Mouse (Mus musculus) heart, postnatal 0 days (tissue): ENCODE measurements around the gene Klf2. TPM values are rescaled to one million over a fixed set of nuclear protein-coding genes. Genes with fewer than 3 reads are reported as not detected.
A peak's percentile ranks its signal among the peaks of the same experiment; 100 is the strongest.

ENCODE experiments used
- ATAC-seq: fragments of 200-750 bp; cut with Nextera tagmentation; 2 replicates; pipeline ENCODE4 v1.8.0; 2017; ENCODE audit warnings: low read depth, moderate number of reproducible peaks, moderate library complexity; ENCODE audit not compliant: insufficient read depth
- DNase-seq: peaks from one replicate; pipeline ENCODE4 v3.0.0-alpha.2; 2016; ENCODE audit warnings: low spot score
- H3K27ac ChIP-seq: fragments of 300-500 bp; sonication (generic); 2 replicates; pipeline ENCODE4 v1.5.1; 2014; ENCODE audit warnings: low read depth, mild to moderate bottlenecking
- H3K27me3 ChIP-seq: fragments of 300-500 bp; sonication (generic); 2 replicates; pipeline ENCODE4 v1.6.1; 2014; ENCODE audit warnings: low read length, mixed read lengths; ENCODE audit not compliant: control insufficient read depth, insufficient read depth
- H3K36me3 ChIP-seq: fragments of 300-500 bp; sonication (generic); replicated peaks from 2 replicates; pipeline ENCODE4 v1.6.1; 2014; ENCODE audit warnings: low read length, mixed read lengths; ENCODE audit not compliant: control insufficient read depth, insufficient read depth
- H3K4me1 ChIP-seq: fragments of 300-500 bp; sonication (generic); 2 replicates; pipeline ENCODE4 v1.6.1; 2014; ENCODE audit warnings: antibody characterized with exemption; ENCODE audit not compliant: control insufficient read depth, insufficient read depth
- H3K4me2 ChIP-seq: fragments of 300-500 bp; sonication (generic); 2 replicates; pipeline ENCODE4 v1.6.1; 2014; ENCODE audit warnings: low read depth, mild to moderate bottlenecking, low read length, moderate library complexity
- H3K4me3 ChIP-seq: fragments of 300-500 bp; sonication (generic); 2 replicates; pipeline ENCODE4 v1.5.1; 2014; ENCODE audit warnings: low read depth, low read length
- H3K9ac ChIP-seq: fragments of 300-500 bp; sonication (generic); replicated peaks from 2 replicates; pipeline ENCODE4 v1.6.1; 2014; ENCODE audit warnings: low read depth, low read length, mixed read lengths
- H3K9me3 ChIP-seq: fragments of 300-500 bp; sonication (generic); replicated peaks from 2 replicates; pipeline ENCODE4 v1.6.1; 2016; ENCODE audit warnings: low read length; ENCODE audit not compliant: control insufficient read depth
- CTCF ChIP-seq: IDR thresholded peaks from 2 replicates; pipeline ENCODE4 v1.5.1; 2016; ENCODE audit warnings: antibody characterized with exemption, control low read depth, low read depth
- EP300 ChIP-seq: IDR thresholded peaks from 2 replicates; pipeline ENCODE4 v1.6.1; 2016; ENCODE audit warnings: antibody characterized with exemption, low read depth
- WGBS: fragments of 180-500 bp; shearing (Covaris S2); extraction: QIAGEN DNeasy Blood & Tissue Kit; methylation state at CpG from one replicate; pipeline ENCODE4 v1.1.7; 2014; 5-methylcytosine and 5-hydroxymethylcytosine counted together
- polyA plus RNA-seq: library from polyadenylated mRNA; unstranded; fragments of >200 nt; fragmentation: Nextera tagmentation; extraction: Ambion mirVana; gene quantifications from 2 replicates; pipeline ENCODE4 v1.2.1, GENCODE M21; 2015
- total RNA-seq: library from RNA; depleted of rRNA; stranded (reverse); fragments of >200 nt; gene quantifications from 2 replicates; pipeline ENCODE4 v1.2.3, GENCODE M21; 2014; ENCODE audit warnings: low replicate concordance

The Klf2 gene
- total and polyA plus RNA-seq, 2 experiments from 2014 or later: 17.7 to 32.9 TPM

DNA sequence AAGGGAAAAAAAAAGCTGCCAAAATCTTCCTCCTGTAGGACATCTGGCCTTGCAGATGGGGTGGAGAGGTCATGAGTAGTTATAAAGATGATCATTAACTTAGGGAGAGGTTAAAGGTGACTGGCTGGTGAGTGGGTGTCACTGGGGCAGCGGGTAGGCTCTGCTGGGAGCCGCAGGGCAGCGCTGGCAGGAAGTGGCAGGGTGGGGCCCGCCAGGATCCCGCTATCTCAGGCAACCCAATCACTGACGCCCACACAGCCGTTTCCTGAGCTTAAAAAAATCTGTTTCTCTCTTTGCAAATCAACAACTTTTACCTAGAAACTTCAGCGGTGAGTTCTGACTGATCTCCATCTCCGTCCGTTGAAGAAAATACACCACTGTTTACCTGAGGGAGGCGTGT, 35.4 kb downstream of the Klf2 start:
- H3K27me3 ChIP-seq: no peaks in the 10 kb centered on the region
- H3K27ac ChIP-seq: peak overlapping the region; percentile 57
- peaks cover 51% of the 10 kb centered on the region for H3K36me3 ChIP-seq
- H3K4me1 ChIP-seq: peaks cover 14% of the 10 kb centered on the region
- DNase-seq (no peak), ATAC-seq (0 out of 2 replicates have a peak, but pooled peaks have one; percentile 12)
- H3K4me2 ChIP-seq: no peak overlapping the region
- H3K4me3 ChIP-seq: no peak overlapping the region
- 52% methylated on average over 11 of the region's 11 CpGs for WGBS
- H3K9me3 ChIP-seq: no peaks in the 10 kb centered on the region
- no peak overlapping the region for H3K9ac ChIP-seq
- TF ChIP-seq CTCF (no peak), EP300 (0 out of 2 replicates have a peak, but pooled peaks have one; percentile 60)

GRCm38 (mm10) chr8:72356593-72356992, 37.8 kb downstream of the Klf2 start:
- H3K27ac ChIP-seq: no peak overlapping the region
- H3K4me3 ChIP-seq: no peak overlapping the region
- peaks cover 63% of the 10 kb centered on the region for H3K36me3 ChIP-seq
- ATAC-seq (no peak), DNase-seq (no peak)
- H3K9ac ChIP-seq: no peak overlapping the region
- H3K9me3 ChIP-seq: no peaks in the 10 kb centered on the region
- 88% methylated on average over 3 of the region's 3 CpGs for WGBS
- H3K4me1 ChIP-seq: peaks cover 14% of the 10 kb centered on the region
- H3K4me2 ChIP-seq: no peak overlapping the region
- no peak for TF ChIP-seq CTCF
- TF ChIP-seq EP300: no peak
- H3K27me3 ChIP-seq: no peaks in the 10 kb centered on the region

GRCm38 (mm10) chr8:72360162-72360561, 41.3 kb downstream of the Klf2 start:
- Histone ChIP-seq H3K27ac (no peak overlapping the region), H3K9me3 (no peaks in the 10 kb centered on the region), H3K4me1 (0 out of 2 replicates have a peak, but pooled peaks cover 3% of the 10 kb centered on the region), H3K36me3 (peaks cover 85% of the 10 kb centered on the region), H3K9ac (no peak overlapping the region), H3K27me3 (no peaks in the 10 kb centered on the region), H3K4me2 (no peak overlapping the region), H3K4me3 (no peak overlapping the region)
- TF ChIP-seq CTCF (no peak), EP300 (no peak)
- DNase-seq: no peak
- no peak for ATAC-seq

DNA sequence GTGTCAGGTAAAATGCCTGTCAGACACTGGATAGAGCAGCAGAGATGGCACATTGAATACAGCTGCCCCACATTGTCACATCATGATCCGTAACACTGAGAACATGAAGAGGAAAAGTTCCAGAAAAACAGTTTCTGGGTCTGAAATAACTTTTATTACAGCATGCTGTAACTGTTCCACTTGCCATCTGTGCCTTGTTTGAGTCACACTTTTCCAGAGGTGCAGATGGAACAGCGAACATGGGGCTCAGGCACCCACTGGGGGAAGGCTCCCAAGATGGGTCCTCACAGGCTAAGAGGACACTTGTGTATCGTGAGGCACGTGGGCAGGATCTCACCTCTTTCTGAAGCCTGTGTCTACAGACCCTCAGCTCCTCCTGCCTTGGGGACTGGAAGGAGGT, 43.9 kb downstream of the Klf2 start:
- TF ChIP-seq CTCF: no peak
- TF ChIP-seq EP300: no peak
- WGBS: 91% methylated on average over 4 of the region's 4 CpGs
- Histone ChIP-seq H3K27ac (no peak overlapping the region), H3K36me3 (peaks cover 82% of the 10 kb centered on the region), H3K4me1 (0 out of 2 replicates have a peak, but pooled peaks cover 6% of the 10 kb centered on the region), H3K9me3 (no peaks in the 10 kb centered on the region), H3K4me3 (no peak overlapping the region), H3K4me2 (no peak overlapping the region), H3K27me3 (no peaks in the 10 kb centered on the region), H3K9ac (no peak overlapping the region)
- DNase-seq (no peak), ATAC-seq (no peak)

DNA sequence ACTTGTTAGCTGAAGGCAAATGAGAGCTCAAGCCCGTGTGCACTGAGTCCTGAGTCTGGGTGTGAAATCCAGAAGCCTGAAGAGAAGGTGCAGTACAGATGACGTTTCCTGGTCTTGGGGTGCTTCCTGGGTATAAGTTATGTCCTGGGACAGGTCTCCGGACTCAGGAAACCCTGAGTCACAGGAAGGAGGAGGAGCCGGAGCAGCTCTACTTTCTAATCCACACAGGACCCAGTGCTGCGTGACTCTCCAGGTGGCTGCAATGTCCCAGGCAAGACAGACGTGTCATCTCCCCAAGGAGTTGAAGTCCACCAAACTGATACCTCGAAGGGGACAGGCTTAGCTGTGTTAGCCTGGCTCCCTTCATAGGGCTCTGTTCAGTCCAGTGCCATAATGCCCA, 44.6 kb downstream of the Klf2 start:
- Histone ChIP-seq H3K9ac (no peak overlapping the region), H3K4me3 (no peak overlapping the region), H3K27ac (no peak overlapping the region), H3K4me1 (0 out of 2 replicates have a peak, but pooled peaks cover 6% of the 10 kb centered on the region), H3K27me3 (no peaks in the 10 kb centered on the region), H3K9me3 (no peaks in the 10 kb centered on the region), H3K36me3 (peaks cover 82% of the 10 kb centered on the region), H3K4me2 (no peak overlapping the region)
- ATAC-seq (no peak), DNase-seq (no peak)
- TF ChIP-seq EP300: no peak
- TF ChIP-seq CTCF: no peak
- WGBS: 79% methylated on average over 7 of the region's 7 CpGs

GRCm38 (mm10) chr8:72365016-72365415, 46.2 kb downstream of the Klf2 start:
- peaks cover 82% of the 10 kb centered on the region for H3K36me3 ChIP-seq
- 0 out of 2 replicates have a peak, but pooled peaks cover 6% of the 10 kb centered on the region for H3K4me1 ChIP-seq
- no peak overlapping the region for H3K27ac ChIP-seq
- no peak for TF ChIP-seq EP300
- no peak for TF ChIP-seq CTCF
- peak overlapping the region; percentile 2; the same call in 1 of the 2 replicates for H3K9ac ChIP-seq
- H3K27me3 ChIP-seq: no peaks in the 10 kb centered on the region
- no peak for DNase-seq
- ATAC-seq: no peak
- H3K4me3 ChIP-seq: no peak overlapping the region
- 96% methylated on average over 2 of the region's 2 CpGs for WGBS
- no peak overlapping the region for H3K4me2 ChIP-seq
- no peaks in the 10 kb centered on the region for H3K9me3 ChIP-seq
